Mouse (Mus musculus) spleen, postnatal 36 days (tissue): ENCODE results near the gene Apba1.

Source experiments
- DNase-seq, 2 experiments: peaks; one replicate each; pipeline ENCODE4 v3.0.0; 2022; ENCODE audit warnings: low spot score in 2 of 2, mixed read lengths in 1 of 2

Apba1 gene

DNA sequence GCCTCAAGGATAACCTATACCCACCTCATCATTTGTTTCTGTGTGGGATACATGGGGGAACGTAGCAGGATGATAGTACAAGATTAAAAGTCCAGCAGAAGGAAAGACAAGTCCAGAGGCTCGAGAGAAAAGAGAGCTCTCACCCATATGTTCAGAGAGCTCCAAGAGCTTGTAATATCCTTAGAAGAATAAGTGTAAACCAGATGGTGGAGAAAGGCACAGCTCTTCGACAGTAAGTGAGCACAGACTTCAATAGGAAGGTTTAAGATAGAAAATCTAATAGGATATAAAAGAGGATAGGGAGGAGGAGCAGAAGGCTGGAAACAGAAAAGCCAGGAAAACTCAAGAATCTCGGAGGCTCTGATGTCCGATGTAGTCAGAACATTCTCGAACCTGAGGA is 115.8 kb downstream of the Apba1 start:
- DNase-seq, result no peak

DNA sequence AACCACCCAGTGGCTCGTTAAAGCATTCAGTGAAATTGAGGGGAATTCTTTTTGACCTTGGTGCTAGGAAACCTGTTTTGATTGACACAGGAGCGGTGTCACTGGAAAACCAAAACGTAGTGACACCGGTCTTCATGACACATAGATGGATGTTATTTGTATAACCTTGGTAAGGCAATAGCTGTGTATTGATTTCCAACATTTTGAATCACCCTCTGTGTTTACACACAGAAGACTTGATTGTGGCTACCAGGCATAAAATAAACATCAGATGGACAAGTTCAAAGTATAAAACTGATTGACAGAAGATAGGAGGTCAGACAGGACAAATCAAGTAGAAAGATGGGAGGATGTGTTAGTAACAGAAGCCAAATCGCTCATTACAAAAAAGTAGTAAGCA is 117.1 kb downstream of the Apba1 start:
- no peak for DNase-seq

DNA sequence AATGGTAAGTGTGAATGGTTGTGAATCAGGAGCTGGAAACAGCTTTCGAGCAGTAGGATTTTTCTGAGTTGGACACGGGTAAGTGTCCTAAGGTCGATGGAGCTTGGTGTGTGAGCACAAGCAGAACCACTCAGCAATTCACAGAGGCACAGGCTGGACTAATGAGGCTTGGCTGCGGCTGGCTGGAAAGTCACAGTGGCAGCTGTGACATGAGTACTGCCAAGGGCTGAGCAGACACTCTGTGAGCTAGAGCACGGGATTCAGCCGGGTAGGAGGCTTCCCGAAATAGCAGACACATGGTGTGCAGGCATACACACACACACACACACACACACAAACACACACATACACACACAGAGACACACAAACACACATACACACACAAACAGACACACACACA is 121.2 kb downstream of the Apba1 start:
- DNase-seq, result no peak

DNA sequence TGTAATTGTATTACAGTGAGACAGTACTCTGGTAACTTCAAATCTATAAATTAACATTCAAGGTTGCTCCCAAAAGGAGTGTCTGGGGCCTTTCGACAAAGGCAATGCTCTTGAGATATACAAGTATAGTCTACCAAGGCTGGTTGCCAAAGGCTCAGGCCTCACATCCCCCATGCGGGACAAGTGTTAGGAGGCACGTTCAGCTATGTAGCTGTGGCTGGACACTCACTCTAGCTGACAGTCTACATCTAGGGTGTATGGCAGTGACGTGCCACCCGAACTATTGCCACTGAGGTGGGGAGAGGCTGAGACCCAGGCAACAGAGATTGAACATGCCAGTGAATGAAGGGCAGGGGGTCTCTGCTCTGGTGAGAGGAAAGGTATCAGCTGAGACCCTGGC is 127.5 kb downstream of the Apba1 start:
- DNase-seq, result no peak

DNA sequence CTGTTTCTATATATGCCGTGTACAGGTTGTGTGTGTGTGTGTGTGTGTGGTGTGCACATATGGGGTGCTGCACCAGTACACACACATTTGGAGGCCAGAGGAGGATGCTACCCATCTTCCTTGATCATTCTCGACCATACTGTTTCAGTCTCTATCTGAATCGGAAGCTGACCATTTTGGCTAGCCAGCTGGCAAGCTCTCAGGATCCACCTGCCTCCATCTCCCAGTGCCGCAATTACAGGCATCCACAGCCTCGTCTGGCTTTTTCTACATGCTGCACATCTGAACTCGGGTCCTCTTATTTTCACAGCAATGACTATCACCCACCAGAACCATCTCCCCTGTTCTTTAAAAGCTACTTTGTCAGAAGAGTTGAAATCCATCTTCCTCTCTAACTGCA is 132.7 kb downstream of the Apba1 start:
- DNase-seq, result no peak

DNA sequence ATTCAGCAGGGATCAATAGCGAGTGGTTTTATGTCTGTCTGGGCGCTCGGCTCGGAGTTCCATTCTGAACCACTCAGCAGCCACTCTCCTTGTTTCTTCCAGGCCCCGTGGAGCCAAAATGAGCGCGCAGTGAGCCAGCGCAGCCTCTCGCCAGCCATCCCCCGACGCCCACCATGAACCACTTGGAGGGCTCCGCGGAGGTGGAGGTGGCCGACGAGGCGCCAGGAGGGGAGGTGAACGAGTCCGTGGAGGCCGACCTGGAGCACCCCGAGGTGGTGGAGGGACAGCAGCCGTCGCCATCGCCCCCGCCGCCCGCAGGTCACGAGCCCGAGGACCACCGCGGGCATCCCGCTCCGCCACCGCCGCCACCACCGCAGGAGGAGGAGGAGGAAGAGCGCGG is 133.9 kb downstream of the Apba1 start:
- no peak for DNase-seq

DNA sequence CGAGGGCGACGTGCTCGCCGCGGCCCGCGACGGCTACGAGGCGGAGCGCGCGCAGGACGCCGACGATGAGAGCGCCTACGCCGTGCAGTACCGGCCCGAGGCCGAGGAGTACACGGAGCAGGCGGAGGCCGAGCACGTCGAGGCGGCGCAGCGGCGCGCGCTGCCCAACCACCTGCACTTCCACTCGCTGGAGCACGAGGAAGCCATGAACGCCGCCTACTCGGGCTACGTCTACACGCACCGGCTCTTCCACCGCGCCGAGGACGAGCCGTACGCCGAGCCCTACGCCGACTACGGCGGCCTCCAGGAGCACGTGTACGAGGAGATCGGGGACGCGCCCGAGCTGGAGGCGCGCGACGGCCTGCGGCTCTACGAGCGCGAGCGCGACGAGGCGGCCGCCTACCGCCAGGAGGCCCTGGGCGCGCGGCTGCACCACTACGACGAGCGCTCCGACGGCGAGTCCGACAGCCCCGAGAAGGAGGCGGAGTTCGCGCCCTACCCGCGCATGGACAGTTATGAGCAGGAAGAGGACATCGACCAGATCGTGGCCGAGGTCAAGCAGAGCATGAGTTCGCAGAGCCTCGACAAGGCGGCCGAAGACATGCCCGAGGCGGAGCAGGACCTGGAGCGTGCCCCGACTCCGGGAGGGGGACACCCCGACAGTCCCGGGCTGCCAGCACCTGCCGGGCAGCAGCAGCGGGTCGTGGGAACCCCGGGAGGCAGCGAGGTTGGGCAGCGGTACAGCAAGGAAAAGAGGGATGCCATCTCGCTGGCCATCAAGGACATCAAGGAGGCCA is 134.6 kb downstream of the Apba1 start:
- DNase-seq, result no peak

DNA sequence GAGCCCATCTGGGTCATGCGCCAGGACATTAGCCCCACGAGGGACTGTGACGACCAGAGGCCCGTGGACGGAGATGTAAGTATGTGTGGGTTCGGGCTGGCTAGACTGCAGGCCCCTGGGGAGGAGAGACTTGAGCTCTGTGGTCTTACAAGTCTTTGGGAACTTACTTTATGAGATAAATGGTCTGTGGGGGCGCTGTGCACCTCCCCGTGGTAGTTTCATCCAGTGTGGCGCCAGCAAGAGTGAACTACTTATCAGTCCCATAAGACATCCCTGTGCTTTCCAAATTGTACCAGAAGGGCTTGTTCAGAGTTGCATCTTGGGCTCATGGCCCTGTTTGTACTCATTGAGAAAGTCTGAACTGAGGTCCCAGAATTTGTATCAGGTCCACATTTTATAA is 135.3 kb downstream of the Apba1 start:
- no peak for DNase-seq

DNA sequence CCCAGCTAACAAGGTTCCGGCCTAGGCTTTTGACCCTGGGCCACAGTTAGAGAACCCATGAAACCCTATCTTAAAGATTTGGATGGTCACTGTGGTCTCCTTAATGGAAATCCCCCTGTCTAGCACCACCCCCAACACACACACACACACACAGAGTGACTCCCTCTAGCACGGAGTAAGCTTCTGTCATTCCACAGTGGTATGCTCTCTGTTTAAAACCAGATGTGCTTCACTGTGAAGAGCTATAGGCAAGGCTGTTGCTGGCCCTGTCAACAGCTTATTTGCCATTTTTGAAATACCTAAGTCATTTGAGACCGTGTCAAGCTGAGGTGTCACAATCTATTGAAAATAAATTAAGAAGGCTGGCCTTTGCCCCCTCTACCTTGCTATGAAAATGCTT is 136.1 kb downstream of the Apba1 start:
- no peak for DNase-seq

DNA sequence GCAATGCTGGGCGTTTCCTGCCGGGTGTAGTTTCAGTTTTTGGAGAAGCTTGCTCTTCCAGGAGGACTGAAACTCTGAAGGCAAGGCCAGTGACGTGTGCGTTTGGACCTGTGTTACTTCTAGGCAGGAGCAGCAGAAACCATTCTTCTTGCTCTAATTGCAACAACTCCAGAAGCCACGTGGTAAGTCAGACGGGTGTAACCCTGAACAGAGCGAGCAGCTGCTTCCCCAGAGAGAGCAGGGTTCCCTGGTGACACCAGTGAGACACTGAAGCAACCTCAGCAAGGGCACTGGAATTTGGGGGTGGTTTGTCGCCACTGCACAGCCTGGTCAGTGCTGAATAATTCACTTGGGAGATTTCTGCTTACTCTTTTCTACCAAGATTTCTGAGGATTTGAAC is 138.2 kb downstream of the Apba1 start:
- DNase-seq, result no peak

DNA sequence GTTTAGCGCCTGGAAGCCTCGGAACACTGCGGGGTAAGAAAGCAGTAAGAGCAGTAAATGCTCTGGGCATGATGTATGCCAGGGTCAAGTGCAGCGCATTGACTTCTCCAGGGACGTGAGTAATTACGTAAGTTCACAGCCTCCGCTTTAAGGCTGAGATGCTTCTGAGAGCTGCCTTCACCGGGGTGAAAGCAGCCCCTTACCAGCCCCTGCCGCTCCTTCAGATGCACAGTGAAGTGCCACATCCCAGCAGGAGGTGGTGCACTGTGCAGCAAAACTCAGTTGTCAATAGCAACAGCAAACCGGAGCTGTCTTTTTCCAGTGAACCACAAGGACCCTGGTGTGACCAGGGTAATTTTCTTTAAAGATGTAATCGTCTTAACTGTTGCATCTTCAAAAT is 139.8 kb downstream of the Apba1 start:
- no peak for DNase-seq

DNA sequence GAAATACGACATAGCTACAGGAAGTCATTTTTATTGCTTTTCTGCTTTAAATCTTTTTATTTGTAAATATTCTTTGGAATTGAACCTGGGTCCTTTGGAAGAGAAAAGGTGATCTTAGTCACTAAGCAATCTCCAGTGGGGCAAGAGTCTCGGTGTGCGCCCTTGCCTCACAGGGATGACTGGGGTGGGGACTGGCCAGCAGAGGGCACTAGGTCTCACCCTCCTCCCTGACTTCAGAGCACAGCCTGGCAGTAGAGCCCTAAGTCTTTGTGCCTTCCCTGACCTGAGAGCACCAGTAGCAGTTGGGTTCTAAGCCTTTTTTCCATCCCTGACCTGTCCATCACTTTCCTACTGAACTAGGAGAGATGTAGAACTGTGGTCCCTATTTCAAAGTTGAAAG is 142.5 kb downstream of the Apba1 start:
- DNase-seq, result no peak

DNA sequence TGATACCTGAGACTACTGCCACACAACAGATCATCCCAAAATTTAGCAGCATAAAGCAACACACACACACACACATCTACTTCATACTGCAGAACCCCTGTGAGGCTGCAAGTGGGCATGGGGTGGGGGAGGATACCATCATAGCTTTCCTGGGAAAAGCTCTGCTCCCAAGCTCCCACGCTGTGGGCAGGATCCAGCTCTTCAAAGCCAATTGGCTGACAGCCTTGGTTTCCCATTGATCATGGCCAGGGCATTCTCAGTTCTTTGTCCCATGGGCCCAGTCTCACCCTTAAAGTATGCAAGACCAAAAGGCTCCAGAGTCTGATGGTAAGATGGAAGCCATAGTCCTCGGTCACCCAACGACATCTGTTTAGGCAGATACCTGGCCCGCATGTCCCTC is 143.1 kb downstream of the Apba1 start:
- DNase-seq, result no peak

DNA sequence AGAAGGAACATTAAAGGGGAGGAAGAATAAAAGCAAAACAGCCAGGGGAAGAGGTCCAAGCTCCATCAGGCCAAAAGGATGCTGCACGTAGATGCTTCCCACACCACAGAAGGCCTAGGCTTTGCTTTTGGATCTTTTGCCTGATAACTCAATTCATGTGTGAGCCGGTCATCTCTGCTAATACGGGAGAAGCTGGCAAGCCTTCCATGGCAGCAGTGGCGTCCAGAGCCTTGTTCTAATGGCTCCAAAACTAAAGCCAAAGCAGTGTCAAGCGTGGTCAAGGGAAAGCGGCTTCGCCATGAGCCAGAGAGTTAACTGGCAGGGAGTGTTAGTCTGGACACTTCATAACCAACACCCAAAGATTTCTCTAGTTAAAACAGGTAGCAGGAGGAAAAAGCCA is 144.4 kb downstream of the Apba1 start:
- DNase-seq, result no peak

DNA sequence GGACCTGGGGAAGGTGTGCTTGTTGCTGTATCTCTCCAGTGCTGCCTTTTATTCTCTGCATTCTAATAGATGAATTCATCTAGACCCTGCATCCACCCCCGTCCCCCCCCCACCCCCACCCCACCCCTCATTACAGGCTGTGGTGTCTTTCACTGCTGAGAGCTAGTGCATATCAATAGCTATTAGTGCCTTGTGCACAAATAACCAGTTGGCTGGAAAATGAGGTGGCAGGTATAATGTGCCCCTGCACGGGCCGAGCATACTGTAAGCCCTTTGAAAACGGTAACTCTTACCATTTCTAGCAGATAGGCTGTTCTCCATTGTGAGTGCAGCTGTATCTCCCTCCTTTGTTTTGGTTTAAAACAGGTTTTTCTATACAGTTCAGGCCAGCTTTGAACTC is 146.2 kb downstream of the Apba1 start:
- DNase-seq, result no peak

DNA sequence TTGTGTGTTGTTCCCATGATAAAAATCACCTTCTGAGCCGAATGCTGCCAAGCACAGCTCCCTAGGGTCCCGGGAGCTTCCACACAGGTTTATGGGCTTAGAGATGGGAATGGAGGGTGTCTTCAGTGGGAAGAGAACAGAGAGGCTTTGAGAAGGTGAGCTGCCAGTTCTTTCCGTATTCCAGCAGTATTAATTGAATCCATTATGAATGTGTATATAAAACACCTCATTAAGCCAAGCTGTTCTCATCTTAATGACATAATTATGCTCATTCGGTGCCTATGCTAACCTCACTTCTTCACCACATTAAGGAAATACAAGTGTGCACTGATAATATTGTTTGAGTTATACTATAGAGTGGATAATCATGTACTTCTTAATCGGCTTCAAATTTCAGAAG is 147.1 kb downstream of the Apba1 start:
- DNase-seq, result no peak

DNA sequence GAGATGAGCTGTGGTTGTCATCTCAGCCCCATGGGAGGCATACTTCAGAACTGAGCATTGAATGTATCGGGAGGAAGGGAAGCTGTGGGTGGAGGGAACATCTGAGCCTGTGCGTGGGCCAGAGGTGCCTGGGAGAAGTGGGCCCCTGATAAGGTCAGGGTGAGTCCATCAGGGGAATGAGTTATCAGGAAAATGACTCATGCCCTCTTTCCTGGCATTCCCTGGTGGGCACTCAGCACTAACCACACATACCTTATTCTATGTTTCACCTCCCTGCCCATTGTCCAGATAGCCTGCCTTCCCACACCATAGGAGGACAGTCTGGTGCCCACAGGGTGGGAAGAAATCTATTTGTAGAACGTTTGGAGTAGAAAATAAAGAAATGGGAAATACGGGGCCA is 151.7 kb downstream of the Apba1 start:
- DNase-seq, result no peak

DNA sequence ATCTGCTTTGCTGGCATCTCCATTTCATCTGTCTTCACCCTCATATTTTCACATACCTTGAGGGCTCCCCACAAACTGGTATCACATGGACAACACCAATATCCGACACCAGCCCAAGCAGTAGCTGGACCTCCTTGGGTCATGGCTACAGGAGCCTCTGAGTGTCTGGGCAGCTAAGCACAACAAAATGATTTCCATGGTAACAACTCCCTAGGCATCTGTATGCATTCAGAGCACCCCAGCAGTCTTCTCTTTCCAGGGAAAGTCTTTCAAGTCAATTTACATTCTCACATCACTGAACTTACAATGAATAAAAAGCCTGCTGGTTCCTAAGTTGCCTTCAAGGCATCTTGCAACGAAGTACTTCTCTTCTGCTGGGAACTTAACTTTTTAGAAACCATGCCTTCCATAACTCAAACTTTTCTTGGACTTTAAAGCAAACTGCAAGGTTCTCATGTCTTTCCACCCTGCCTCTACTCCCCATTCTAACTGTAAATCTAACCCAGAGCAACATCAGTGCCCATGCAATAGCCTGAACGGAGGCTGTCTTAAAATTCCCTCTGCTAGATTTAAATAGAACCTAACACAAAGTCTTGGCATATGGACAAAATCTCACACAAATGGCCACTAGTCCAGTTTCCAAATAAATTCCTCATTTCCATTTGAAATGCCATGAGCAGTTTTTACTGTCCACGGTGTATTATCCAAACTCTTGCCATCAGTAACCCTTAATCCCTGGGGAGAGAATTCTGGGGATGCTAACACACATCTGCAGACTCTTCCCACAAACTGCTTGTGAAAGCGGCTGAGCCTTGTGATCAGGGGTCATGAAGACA is 160.9 kb downstream of the Apba1 start:
- no peak for DNase-seq

DNA sequence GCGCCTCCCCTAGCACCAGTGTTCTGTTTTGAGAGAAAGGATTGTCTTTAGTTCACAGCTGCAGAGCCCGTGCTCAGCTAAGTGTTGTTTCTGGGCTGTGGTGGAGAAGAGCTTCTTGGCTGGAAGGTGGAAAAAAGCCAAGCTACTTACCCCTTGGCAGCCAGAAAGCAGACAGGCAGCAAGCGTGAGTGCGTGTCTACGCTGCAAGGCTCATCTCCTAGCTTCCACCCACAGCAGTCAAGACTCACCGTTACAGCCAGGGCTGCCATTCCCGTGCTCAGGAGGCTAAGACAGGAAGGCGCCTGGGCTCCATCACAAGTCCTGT is 161.5 kb downstream of the Apba1 start:
- DNase-seq, result no peak

DNA sequence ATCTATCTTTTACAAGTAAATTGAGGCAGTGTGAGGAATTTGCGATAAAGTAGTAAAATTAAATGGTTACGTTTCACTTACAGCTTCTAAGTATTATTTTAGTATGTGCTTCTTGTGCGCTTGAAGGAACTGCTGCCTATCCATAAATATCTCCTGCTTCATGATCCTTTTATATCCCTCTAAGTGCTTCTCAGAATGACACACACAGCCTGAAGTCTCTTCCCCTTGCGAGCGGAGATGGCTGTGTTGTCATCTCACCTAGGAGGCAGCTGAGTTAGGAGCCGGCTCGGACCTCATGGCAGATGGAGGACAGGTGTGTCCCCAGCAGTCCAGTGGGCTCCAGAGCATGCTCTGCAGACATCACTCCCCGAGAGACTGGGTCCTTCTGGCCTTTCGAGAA is 163.9 kb downstream of the Apba1 start:
- DNase-seq, result no peak

DNA sequence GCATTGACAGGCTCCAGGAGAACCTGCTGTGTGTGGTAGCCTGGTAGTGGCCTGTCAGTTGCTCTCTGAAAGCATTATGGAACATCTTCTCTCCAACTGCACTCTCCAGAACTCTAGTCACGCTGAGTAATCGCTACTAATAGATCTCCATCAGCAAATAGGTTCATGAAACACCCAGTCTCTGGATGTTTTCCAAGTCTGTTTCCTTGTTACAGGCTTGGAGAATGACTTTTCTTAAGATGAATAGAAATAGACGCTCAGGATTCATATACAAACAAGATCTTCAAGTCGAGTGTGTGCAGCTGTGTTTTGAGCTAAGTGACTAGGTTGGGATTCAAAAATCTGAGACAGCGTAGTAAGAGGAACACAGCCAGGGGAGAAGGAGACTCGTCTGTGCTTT is 165.4 kb downstream of the Apba1 start:
- DNase-seq, result no peak

DNA sequence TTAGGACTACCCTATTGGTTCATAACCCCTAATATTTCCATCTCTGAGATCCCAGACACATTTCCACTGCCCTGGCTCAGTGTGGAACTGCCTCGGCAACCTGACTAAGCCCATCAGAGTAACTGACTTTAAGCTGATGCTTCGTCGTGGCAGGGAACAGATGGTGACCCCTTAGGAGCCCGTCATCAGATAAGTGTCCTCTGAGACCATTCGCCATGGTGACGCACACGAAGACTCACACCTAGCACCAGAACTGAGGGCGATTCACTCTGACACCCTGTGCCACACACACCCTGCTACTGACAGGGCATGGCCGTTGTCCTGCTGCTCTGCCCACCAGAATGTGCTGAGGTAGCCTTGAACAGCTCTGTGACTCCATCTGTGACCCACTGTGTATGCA is 166.1 kb downstream of the Apba1 start:
- DNase-seq, result no peak

DNA sequence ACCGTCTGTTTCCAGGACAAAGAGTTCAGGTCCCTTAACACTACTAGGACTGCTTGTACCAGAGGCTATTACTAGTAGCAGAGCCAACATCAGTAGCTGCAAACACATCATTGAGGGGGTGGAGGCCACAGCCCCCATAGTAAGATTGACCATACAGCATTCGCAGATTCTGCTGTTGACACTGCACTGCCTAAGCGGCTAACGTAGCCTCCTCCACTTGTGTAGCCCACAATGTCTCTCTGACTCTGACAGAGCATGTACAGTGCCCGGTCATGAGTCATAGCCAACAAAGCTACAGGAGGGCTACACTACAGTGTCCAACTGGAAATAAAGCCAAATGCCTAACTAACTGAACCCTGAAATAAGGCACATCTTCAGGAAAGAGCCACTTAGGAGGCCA is 166.9 kb downstream of the Apba1 start:
- DNase-seq, result no peak

DNA sequence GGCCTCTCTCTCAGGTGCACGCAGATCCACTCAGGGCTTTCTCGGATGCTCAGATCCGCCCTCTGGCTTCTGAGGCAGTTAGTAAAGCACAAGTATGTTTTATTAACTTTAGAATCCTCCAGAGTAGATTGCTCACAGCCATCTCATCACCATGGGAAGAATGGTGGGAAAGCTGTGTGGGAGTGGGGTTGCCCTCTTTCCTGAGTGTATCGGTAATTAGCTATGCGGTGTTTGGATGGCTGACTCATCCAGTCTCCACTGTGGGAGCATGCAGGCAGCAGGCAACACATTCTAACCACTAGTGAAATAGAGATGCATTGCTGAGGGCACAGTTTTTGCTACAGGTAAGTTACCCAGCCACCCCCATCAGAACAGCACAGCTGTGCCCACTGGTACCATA is 172.1 kb downstream of the Apba1 start:
- DNase-seq, result no peak
